Mouse (Mus musculus): ENCODE results near the gene Pla2g3. TPM values are rescaled to one million over a fixed set of nuclear protein-coding genes. Genes with fewer than 3 reads are reported as not detected.

Gene Pla2g3
- total and polyA plus RNA-seq, 2 experiments from 2014 or later, result 11.9 to 26.2 TPM

DNA sequence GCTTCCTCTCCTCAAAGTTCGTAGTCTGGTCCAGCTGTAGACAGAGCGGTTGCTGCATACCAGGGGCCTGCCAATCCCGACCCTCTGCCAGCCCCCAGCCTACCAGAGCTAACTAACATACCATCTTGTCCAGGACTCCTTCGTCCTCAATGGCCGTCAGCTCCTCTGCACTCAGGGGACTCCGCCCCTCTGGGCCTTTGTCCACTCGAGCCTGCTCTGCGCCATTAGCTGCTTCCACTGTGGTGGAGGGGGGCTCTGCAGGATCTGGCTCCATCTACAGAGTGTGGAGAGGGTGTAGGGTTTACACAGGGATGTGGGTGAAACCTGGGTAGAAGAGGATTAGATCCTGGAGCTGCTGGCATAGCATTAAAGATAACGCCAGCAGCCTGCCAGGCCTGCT, 38.1 kb downstream of the Pla2g3 start:
- Histone ChIP-seq H3K27ac (ENCODE audit: low read depth, low read length) (no peak overlapping the region), H3K9me3 (ENCODE audit: low read length) (no peaks in the 10 kb centered on the region), H3K4me2 (ENCODE audit: low read depth) (no peak overlapping the region), H3K36me3 (ENCODE audit: insufficient read depth) (no peaks in the 10 kb centered on the region), H3K4me3 (ENCODE audit: low read depth, low read length) (no peak overlapping the region), H3K4me1 (ENCODE audit: insufficient read depth) (no peaks in the 10 kb centered on the region), H3K9ac (no peak overlapping the region), H3K27me3 (ENCODE audit: insufficient read depth, low read length) (no peaks in the 10 kb centered on the region)
- WGBS, result 69% methylated on average over 9 of the region's 9 CpGs
- TF ChIP-seq CTCF (IDR thresholded peaks at IDR 0.05; ENCODE audit: low read depth), result no peak
- DNase-seq (no peak), ATAC-seq (no peak)

- ATAC-seq (no peak), DNase-seq (no peak)
- Histone ChIP-seq H3K4me1 (ENCODE audit: insufficient read depth) (no peaks in the 10 kb centered on the region), H3K27ac (ENCODE audit: low read depth, low read length) (no peak overlapping the region), H3K4me3 (ENCODE audit: low read depth, low read length) (no peak overlapping the region), H3K4me2 (ENCODE audit: low read depth) (no peak overlapping the region), H3K27me3 (ENCODE audit: insufficient read depth, low read length) (no peaks in the 10 kb centered on the region), H3K9ac (no peak overlapping the region), H3K9me3 (ENCODE audit: low read length) (no peaks in the 10 kb centered on the region), H3K36me3 (ENCODE audit: insufficient read depth) (no peaks in the 10 kb centered on the region)
- WGBS, result 94% methylated on average over 24 of the region's 24 CpGs
- no peak for TF ChIP-seq CTCF (IDR thresholded peaks at IDR 0.05; ENCODE audit: low read depth)
These were observed 39.1 kb downstream of the Pla2g3 start for GRCm38 (mm10) chr11:3526979-3527738.

GRCm38 (mm10) chr11:3527766-3528165, 39.7 kb downstream of the Pla2g3 start:
- Histone ChIP-seq H3K4me2 (ENCODE audit: low read depth) (no peak overlapping the region), H3K9me3 (ENCODE audit: low read length) (no peaks in the 10 kb centered on the region), H3K27ac (ENCODE audit: low read depth, low read length) (no peak overlapping the region), H3K27me3 (ENCODE audit: insufficient read depth, low read length) (no peaks in the 10 kb centered on the region), H3K4me3 (ENCODE audit: low read depth, low read length) (no peak overlapping the region), H3K4me1 (ENCODE audit: insufficient read depth) (no peaks in the 10 kb centered on the region), H3K36me3 (ENCODE audit: insufficient read depth) (no peaks in the 10 kb centered on the region), H3K9ac (no peak overlapping the region)
- no peak for ATAC-seq
- TF ChIP-seq CTCF (IDR thresholded peaks at IDR 0.05; ENCODE audit: low read depth), result no peak
- DNase-seq, result no peak
- WGBS, result 83% methylated on average over 8 of the region's 8 CpGs

- TF ChIP-seq CTCF (IDR thresholded peaks at IDR 0.05; ENCODE audit: low read depth), result no peak
- Histone ChIP-seq H3K9me3 (ENCODE audit: low read length) (no peaks in the 10 kb centered on the region), H3K27me3 (ENCODE audit: insufficient read depth, low read length) (no peaks in the 10 kb centered on the region), H3K9ac (no peak overlapping the region), H3K27ac (ENCODE audit: low read depth, low read length) (no peak overlapping the region), H3K4me2 (ENCODE audit: low read depth) (no peak overlapping the region), H3K4me1 (ENCODE audit: insufficient read depth) (no peaks in the 10 kb centered on the region), H3K36me3 (ENCODE audit: insufficient read depth) (no peaks in the 10 kb centered on the region), H3K4me3 (ENCODE audit: low read depth, low read length) (no peak overlapping the region)
- DNase-seq (no peak), ATAC-seq (no peak)
- WGBS, result 82% methylated on average over 6 of the region's 6 CpGs
These were observed 40.1 kb downstream of the Pla2g3 start for GRCm38 (mm10) chr11:3528208-3528607.

DNA sequence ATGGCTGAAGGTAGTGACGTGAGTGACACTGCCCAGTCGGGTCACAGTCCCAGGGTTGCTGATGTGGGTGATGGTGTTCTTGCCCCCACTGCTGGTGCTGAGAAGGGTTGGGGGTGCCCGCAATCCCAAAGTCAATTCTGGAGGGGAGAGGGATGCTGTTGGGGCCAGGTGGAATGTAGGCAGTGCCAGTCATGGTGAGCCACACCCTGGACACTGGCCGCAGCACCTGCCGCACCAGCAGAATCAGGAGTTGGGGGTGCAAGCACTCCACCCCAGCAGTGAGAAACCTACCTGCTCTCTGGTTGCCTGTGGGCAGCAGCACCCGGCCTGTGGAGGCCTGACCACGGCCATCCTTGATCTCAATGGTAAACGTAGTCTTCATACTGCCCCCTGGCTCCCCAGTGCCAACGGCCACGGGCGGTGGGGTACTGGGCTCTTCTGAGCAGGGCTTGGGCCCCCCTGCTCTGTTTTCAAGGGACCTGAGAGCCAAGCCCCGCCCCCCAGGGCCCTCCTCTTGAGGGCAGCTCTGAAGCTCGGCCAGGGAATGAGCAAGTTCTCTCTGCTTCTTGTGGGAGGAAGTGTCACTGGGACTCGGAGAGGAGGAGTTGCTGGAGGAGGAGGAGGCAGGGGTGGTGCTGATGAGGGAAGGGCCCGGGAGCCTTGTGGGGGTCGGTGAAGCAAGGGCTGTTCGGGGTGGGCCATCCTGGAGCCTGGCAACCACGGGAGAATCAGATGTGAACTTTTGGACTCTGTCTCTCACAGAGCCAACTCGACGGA, 41.6 kb downstream of the Pla2g3 start:
- Histone ChIP-seq H3K9ac (no peak overlapping the region), H3K4me3 (ENCODE audit: low read depth, low read length) (no peak overlapping the region), H3K9me3 (ENCODE audit: low read length) (no peaks in the 10 kb centered on the region), H3K27ac (ENCODE audit: low read depth, low read length) (no peak overlapping the region), H3K36me3 (ENCODE audit: insufficient read depth) (no peaks in the 10 kb centered on the region), H3K4me1 (ENCODE audit: insufficient read depth) (no peaks in the 10 kb centered on the region), H3K4me2 (ENCODE audit: low read depth) (no peak overlapping the region), H3K27me3 (ENCODE audit: insufficient read depth, low read length) (no peaks in the 10 kb centered on the region)
- ATAC-seq (no peak), DNase-seq (no peak)
- no peak for TF ChIP-seq CTCF (IDR thresholded peaks at IDR 0.05; ENCODE audit: low read depth)
- WGBS, result 81% methylated on average over 20 of the region's 20 CpGs

DNA sequence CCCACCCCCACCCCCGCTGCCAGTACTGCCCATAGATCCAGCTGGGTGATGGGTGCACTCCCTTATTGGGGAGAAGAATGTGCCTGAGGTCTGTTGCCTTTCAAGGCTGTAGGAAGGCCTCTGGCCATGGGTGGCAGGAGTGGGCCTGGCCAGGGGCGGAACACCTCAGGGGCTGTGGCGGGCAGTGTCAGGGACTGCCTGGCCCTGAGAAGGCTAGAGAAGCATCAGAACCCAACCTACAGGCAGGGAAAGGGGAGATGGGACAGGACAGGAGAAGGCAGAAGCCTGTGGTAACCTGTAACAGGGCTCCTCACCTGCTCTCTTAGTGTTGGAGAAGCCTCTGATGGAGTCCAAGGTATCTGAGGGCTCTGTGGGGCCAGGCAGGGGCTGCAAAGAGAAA, 42.6 kb downstream of the Pla2g3 start:
- DNase-seq (no peak), ATAC-seq (no peak)
- Histone ChIP-seq H3K4me2 (ENCODE audit: low read depth) (no peak overlapping the region), H3K9me3 (ENCODE audit: low read length) (no peaks in the 10 kb centered on the region), H3K4me1 (ENCODE audit: insufficient read depth) (no peaks in the 10 kb centered on the region), H3K4me3 (ENCODE audit: low read depth, low read length) (no peak overlapping the region), H3K9ac (no peak overlapping the region), H3K27ac (ENCODE audit: low read depth, low read length) (no peak overlapping the region), H3K27me3 (ENCODE audit: insufficient read depth, low read length) (no peaks in the 10 kb centered on the region), H3K36me3 (ENCODE audit: insufficient read depth) (no peaks in the 10 kb centered on the region)
- no peak for TF ChIP-seq CTCF (IDR thresholded peaks at IDR 0.05; ENCODE audit: low read depth)
- 89% methylated on average over 3 of the region's 3 CpGs for WGBS

- Histone ChIP-seq H3K27ac (ENCODE audit: low read depth, low read length) (no peak overlapping the region), H3K4me3 (ENCODE audit: low read depth, low read length) (no peak overlapping the region), H3K4me1 (ENCODE audit: insufficient read depth) (no peaks in the 10 kb centered on the region), H3K4me2 (ENCODE audit: low read depth) (no peak overlapping the region), H3K36me3 (ENCODE audit: insufficient read depth) (no peaks in the 10 kb centered on the region), H3K9me3 (ENCODE audit: low read length) (no peaks in the 10 kb centered on the region), H3K27me3 (ENCODE audit: insufficient read depth, low read length) (no peaks in the 10 kb centered on the region), H3K9ac (no peak overlapping the region)
- WGBS, result 83% methylated on average over 6 of the region's 6 CpGs
- DNase-seq (peak; percentile 63), ATAC-seq (no peak)
- TF ChIP-seq CTCF (IDR thresholded peaks at IDR 0.05; ENCODE audit: low read depth), result peak; percentile 79
These were observed 43.5 kb downstream of the Pla2g3 start for GRCm38 (mm10) chr11:3531634-3532033.

Data from forebrain, postnatal 0 days (tissue).